Mouse (Mus musculus) bone marrow, adult 2 months (tissue): Measurements from ENCODE around the gene Bad. TPM values are rescaled to one million over a fixed set of nuclear protein-coding genes. Genes with fewer than 3 reads are reported as not detected.
A peak's percentile ranks its signal among the peaks of the same experiment; 100 is the strongest.

Source experiments
- H3K27ac ChIP-seq: fragments of 200-500 bp; 2 replicates; pipeline ENCODE4 v1.5.1; 2012; ENCODE audit warnings: low read depth, mild to moderate bottlenecking, control low read depth, inconsistent platforms, low read length; ENCODE audit not compliant: control insufficient read depth, poor library complexity, insufficient read depth
- H3K4me1 ChIP-seq: fragments of 200-500 bp; 2 replicates; pipeline ENCODE4 v1.6.1; 2011; ENCODE audit warnings: low read length; ENCODE audit not compliant: control insufficient read depth, insufficient read depth
- H3K4me3 ChIP-seq: fragments of 200-500 bp; replicated peaks from 2 replicates; pipeline ENCODE3; 2011; ENCODE audit warnings: mild to moderate bottlenecking, low read depth, low read length, control low read depth; ENCODE audit not compliant: control insufficient read depth
- CTCF ChIP-seq: fragments of 200-500 bp; IDR thresholded peaks from 2 replicates; pipeline ENCODE4 v1.5.1; 2011; ENCODE audit warnings: low read length, control low read depth; ENCODE audit not compliant: control insufficient read depth, insufficient read depth
- POLR2A ChIP-seq: fragments of 200-500 bp; IDR thresholded peaks from 2 replicates; pipeline ENCODE4 v1.6.1; 2011; ENCODE audit warnings: low read depth, mild to moderate bottlenecking, control low read depth, low read length, borderline replicate concordance; ENCODE audit not compliant: control insufficient read depth
- WGBS: fragments of 180-500 bp; shearing (Covaris S2); methylation state at CpG from one replicate; pipeline ENCODE4 v1.1.7; 2018; 5-methylcytosine and 5-hydroxymethylcytosine counted together
- polyA plus RNA-seq: library from polyadenylated mRNA; stranded (reverse); fragments of >200 nt; gene quantifications from 2 replicates; pipeline ENCODE4 v1.2.4, GENCODE M21; 2011; ENCODE audit warnings: low replicate concordance; ENCODE audit not compliant: missing spikeins, insufficient read depth, insufficient read length

Bad gene
- polyA plus RNA-seq, 1 experiment, result 20.4 TPM

- WGBS, result 58% methylated on average over 9 of the region's 9 CpGs
- peaks cover 2% of the 10 kb centered on the region; the same call in 1 of the 2 replicates for H3K4me1 ChIP-seq
These were observed 12.4 kb downstream of the Bad start for GRCm38 (mm10) chr19:6954046-6954445.

DNA sequence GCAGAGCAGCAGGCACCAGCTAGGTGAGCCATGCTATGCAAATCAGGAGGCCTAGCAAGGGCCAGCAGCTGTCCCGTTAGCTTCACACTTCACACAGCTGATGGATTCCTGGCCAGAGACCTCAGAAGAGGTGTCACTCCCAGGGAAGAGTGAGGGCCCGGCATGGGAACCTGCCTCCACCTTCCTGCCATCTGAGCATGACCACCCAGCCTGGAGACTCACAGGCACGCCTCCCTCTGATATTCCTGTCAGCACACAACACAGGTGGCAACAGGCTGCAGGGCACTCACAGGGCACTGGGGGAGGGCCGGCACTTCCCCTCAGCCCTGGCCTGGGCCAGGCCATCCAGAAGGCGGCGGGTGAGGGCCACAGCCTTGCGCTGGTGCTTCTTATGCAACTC is 13.8 kb downstream of the Bad start:
- peaks cover 2% of the 10 kb centered on the region; the same call in 1 of the 2 replicates for H3K4me1 ChIP-seq
- 61% methylated on average over 7 of the region's 7 CpGs for WGBS
- no peak overlapping the region for H3K27ac ChIP-seq
- TF ChIP-seq POLR2A (no peak), CTCF (no peak)
- no peak overlapping the region for H3K4me3 ChIP-seq

More at GRCm38 (mm10) chr19:6954046-6954445, 12.4 kb downstream of the Bad start:
- TF ChIP-seq POLR2A (no peak), CTCF (peak; percentile 49; the same call in 1 of the 2 replicates)
- H3K4me3 ChIP-seq, result no peak overlapping the region
- H3K27ac ChIP-seq, result no peak overlapping the region

DNA sequence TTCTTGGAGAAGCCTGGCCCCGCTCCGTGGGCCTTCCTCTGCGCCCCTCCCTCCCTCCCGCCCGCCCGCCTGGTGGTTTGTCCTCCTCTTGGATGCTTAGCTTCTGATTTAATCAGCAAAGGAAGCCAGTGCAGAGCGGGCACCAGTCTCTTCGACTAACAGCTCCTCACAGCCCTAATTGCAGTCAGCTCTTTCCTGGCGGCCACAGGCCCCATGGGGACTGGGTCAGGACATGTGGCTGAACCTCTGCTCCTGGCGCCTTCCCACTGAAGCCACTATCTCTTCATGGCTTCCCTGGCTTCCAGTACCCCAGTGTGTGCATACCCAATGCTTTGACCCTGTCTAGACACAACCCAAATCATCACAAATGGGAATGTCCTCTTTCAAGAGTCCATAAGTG is 14.8 kb downstream of the Bad start:
- Histone ChIP-seq H3K4me1 (peaks cover 2% of the 10 kb centered on the region; the same call in 1 of the 2 replicates), H3K27ac (no peak overlapping the region), H3K4me3 (no peak overlapping the region)
- WGBS, result 72% methylated on average over 10 of the region's 10 CpGs
- TF ChIP-seq CTCF, result no peak
- no peak for TF ChIP-seq POLR2A

DNA sequence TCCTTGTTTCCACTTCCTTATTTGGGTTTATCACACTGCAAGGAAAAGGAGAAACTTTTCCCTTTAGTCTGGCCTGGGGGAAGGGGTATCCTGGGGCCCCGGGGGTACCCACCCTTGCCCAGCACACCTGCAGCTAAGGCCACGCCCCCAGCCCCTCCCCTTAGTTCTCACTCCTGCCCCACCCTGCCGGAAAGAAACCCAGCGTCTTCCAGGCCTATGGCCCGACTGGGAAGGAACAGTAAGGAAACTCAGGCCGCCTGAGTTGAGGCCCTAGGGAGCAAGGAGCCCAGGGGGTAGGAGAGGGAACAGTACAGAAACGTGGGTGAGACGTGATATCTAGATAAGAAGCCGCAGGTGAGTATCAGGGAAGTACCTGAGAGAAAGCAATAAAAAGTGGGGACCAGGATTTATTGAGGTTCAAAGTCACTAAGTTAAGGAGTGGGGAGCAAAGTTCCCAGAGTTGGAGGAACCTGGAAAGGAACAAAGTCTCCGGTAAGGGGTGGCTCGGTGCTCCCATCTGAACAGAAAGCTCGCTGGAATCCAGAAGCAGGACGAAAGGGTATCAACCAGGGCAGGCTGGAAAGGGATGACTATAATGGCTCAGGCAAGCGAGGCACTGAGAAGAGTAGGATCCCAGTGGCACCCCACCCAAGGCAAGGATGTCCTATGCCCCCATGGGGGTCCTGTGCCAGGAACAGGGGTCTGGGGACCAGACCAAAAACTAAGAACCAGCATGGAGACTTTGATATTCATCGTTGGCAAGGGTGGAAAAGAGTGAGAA is 27.0 kb downstream of the Bad start:
- H3K4me1 ChIP-seq, result peaks cover 1% of the 10 kb centered on the region; the same call in 1 of the 2 replicates
- H3K27ac ChIP-seq, result no peak overlapping the region
- peak overlapping the region; percentile 72 for H3K4me3 ChIP-seq
- 12% methylated on average over 15 of the region's 15 CpGs for WGBS
- TF ChIP-seq POLR2A (no peak), CTCF (no peak)

DNA sequence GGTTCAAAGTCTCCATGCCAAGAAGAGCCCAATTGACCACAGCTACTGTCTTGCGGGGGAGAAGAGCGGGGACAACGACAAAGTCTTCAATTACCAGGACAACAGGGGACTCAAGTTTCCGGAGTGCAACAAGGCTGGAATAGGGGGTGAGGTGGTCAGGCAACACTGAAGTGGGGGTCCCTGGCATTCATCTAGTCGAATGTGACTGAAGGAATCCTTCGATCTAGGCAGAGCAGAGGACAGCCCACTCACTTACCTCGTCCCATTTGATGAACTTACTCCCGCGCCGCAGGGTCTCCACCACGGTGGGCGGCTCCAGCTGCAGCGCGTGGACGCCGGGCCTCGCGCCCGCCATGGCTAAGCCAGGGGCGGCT is 27.6 kb downstream of the Bad start:
- no peak overlapping the region for H3K27ac ChIP-seq
- peak overlapping the region; percentile 72 for H3K4me3 ChIP-seq
- peaks cover 1% of the 10 kb centered on the region; the same call in 1 of the 2 replicates for H3K4me1 ChIP-seq
- WGBS, result 3% methylated on average over 20 of the region's 20 CpGs
- TF ChIP-seq CTCF (no peak), POLR2A (no peak)

DNA sequence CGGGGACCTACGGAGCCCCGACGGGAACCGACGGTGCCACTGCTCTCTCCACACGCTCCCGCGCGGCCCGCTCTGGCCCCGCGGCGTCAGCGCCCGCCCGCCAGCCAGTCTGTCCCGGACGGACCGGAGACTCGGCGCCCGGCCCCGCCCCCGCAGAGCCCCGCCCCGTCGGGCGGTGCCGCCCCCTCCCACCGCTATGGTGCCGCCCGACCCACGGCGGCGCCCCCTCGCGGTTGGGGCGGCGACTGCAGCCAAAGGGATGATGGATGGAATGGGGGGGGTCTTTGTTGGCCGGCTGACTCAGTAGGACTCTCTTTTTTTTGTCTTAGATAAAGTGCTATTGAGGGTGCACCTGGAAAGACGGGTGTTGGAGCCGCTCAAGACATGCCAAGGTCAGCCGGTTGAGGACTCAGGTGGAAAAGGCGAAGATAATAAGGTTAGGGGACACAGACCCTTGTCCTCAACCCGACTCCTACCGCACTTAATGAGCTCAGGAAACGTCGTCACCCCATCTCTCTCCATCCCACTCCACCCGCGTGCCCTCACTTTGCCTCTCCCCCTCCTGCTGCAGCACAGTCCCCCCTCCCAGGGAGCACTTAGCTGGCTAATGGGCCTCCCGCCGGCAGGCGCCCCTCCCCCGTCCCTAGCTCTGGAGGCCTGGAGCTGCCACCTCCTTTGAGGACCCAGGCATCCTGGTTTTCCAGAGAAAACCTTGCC is 28.2 kb downstream of the Bad start:
- 2% methylated on average over 53 of the region's 55 CpGs for WGBS
- Histone ChIP-seq H3K27ac (no peak overlapping the region), H3K4me1 (peaks cover 1% of the 10 kb centered on the region; the same call in 1 of the 2 replicates), H3K4me3 (peak overlapping the region; percentile 72)
- peak; percentile 69 for TF ChIP-seq CTCF
- TF ChIP-seq POLR2A, result peak; percentile 40; the same call in 1 of the 2 replicates

DNA sequence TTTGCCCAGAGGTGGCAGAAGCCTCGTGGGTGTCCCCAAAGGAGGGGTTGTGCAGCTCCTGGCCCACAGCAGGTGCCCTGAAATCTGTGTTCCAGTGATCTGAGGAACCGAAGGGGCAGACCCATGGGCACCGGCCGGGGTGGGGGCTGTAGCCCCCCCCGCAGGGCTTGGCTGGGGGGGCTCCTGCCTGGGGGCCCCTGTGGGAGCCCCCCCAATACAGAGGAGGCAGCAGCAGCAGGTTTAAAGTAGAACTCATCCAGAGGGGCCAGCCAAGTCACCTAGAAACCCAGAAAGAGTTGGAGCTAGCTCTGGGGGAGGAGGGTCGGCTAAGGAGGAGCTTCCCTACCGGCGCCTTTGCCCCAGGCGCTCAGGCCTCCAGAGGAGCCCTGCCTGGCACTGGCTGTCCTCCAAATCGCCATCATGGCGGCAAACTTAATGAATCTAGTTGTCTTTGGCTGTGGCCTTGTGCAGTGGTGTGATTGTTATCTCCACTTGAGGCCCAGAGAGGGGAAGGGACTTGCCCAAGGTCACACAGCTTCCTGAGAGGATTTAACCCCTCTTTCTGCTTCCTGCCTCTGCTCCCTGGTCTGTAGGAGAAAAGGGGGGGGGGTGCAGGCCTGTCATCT is 28.9 kb downstream of the Bad start:
- Histone ChIP-seq H3K27ac (no peak overlapping the region), H3K4me1 (peaks cover 1% of the 10 kb centered on the region; the same call in 1 of the 2 replicates), H3K4me3 (no peak overlapping the region)
- TF ChIP-seq CTCF (no peak), POLR2A (no peak)
- WGBS, result 26% methylated on average over 11 of the region's 11 CpGs

DNA sequence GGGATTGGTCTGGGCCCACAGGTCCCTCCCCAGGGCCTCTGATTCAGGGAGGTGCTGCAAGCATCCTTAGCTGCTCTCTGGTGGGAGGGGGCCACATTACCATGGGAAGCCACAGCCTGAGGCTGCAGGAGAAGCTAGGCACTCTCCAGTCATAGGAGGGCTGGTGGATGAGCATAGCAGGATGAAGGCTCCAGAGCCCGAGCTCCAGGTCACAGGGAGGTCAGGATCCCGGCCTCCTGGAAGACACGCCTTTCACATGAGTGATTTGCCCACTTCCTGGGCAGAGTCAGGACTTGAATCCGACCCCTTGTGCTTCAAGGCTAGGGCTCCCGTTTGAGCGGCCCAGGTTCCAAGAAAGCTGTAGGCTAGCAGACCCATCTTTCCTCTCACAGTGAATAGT is 30.0 kb downstream of the Bad start:
- 74% methylated on average over 6 of the region's 6 CpGs for WGBS
- Histone ChIP-seq H3K4me3 (no peak overlapping the region), H3K27ac (no peak overlapping the region), H3K4me1 (peaks cover 4% of the 10 kb centered on the region; the same call in 1 of the 2 replicates)
- no peak for TF ChIP-seq POLR2A
